Mouse (Mus musculus) CD4-positive, CD25-positive, alpha-beta regulatory T cell, adult 2 months (primary cell): Measurements from ENCODE around the gene S1pr1.

Experiments used
- DNase-seq: peaks from one replicate; pipeline ENCODE4 v3.0.0-alpha.2; 2012; ENCODE audit warnings: low read depth, low spot score

S1pr1 gene

DNA sequence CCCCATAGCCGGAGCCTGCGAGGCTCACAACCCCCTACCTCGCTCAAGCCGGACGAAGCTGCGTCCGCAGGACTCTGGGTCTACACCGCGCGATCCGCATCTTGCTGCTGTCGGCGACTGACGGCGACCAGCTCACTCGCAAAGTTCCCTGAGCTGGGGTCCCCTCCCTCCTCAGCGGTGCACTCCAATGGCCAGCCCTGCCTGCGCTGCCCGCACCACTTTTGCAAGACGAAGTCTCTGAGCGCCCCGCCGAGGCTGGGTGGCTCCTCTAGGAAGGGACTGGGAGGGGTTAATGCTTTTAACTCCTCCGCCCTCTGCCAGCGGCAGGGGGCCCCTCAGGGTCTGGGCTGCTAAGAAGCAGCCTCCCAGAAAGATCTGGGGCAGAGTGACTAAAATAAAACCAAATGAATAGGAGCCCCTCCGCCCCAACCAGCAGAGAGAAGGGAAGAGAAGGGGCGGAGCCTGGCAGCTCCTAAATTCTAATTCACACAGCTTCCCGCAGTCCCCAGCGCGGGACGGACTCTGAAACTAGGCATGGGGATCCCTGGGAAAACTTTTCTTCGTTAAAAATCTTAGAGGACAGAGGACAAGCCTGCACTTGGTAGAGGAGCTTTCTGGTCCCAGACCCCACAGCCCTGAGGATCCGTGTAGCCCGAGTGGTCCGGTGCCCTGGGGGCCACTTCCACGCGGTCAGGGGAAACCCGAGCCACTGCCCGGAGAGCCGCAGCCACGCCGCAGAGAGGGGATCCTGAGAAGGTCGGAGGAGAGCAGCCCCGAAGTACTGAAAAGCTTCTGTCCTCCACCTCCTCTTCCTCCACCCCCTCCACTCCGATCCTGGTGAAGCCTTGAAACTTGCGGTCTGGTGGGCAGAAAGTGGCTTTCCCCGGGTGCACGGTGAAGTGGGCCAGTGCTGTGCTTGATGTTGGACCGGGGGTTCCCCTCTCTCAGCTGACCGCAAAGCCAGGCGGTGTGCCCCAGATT lies at the start of gene S1pr1:
Gene S1pr1, minus strand, starts transcription at position 402 of the 981 bp plus-strand sequence.
- DNase-seq, result peak; percentile 86

DNA sequence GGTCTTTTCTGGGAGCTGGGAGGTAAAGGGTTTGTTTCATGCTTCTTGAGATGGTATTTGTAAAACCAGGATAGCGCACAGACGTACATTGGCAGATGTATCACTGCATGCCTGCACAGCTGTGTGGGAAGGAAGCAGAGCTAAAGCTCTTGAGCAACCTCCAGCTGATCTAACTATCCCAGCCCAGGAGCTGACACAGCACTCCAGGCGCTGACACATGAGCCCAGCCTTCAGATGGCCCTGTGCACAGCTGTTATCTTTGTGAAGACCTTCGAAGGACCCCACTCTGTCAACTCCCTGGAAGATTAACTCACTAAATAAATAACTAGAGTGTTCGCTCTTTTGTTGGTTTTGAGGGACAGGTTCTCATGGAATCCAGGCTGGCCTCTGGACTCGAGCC lies 48.4 kb upstream of the S1pr1 start:
- DNase-seq, result peak; percentile 17

DNA sequence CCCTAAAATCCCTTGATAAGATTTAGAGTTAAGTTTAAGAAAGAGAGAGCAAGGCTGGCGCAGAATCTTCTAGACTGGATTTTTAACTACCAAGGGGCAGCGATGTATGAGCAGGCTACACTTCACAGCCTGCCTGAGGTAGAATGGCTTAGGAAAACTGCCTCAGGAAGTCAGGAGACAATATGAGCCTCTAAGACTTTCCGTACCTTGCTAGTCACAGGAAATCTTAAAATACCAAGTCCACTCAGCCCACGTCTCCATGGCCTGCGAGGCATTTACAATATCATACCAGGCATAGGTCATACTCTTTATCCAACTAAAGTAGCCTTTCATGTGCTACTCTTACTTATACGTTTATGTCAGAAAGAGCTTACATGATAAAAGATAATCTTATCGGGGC lies 48.0 kb upstream of the S1pr1 start:
- no peak for DNase-seq

DNA sequence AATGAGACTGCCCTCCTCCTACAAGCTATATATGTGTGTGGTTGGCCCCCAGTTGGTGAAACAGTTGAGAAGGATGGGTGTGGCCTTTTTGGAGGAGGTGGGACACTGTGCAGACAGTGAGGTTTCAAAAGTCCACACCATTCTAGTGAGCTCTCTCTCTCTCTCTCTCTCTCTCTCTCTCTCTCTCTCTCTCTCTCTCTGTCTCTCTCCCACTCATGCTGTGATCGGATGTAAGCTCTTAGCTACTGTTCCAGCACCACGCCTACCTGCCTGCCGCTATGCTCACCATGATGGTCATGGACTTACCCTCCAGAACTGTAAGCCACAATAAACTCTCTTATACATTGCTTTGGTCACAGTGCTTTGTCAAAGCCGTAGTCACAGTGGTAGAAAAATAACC lies 44.8 kb upstream of the S1pr1 start:
- no peak for DNase-seq

DNA sequence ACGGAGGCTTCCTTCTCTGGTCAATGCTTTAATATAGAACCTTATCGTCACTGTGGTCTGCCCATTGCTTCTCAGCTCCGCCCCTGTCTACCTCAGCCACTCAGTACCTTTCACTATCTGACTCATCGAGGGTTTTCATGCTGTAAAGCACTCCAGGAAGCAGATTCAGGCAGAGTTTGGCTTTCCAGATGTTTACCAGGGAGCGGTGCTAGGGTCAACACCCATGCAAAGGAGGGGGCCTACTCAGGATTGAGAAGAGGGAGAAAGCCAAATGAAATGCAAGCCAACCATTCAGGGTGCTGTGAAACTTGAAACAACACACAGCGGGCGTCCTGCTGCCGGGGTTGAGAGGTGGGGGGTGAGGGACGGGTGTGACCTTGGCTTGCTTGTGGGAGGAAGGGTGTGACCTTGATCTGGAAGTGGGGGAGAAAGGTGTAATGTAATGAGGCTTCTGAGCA lies 43.6 kb upstream of the S1pr1 start:
- DNase-seq, result peak; percentile 74

DNA sequence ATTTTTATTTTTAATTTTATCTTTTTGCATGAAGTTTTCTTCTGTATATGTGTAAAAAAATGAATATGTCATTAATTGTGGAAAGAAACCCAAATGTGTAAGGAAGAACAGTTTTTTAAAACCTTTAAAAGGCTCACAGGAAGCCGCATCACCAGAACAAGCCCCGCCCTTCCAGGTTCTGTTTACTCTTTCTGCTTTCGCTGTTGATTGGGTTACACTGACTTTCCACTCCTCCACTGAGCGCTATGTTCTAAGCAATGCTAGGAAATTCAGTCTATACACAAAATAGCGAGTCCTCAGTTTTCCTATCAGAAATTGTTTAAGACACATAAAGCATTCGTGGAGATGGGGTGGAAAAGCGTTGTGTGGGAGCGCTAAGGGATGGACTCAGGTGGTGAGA lies 39.6 kb upstream of the S1pr1 start:
- DNase-seq, result peak; percentile 82

DNA sequence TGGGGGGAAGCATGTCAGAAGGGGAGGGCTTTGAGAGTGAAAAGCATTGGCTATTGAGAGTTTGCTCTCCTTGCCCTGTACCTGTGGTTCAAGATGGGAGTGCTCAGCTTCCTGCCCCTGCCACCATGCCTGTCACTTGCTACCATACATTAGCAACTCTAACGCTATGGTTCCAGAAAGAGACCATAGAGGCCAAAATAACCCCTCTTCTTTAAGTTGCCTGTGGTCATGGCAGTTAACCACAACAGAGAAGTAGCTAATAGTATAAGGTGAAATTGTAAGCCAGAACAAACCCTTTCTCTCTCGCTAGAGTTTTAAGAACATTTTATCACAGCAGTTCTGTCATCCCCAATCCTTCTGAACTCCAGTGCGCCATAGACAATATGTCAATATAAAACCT lies 35.5 kb upstream of the S1pr1 start:
- no peak for DNase-seq

DNA sequence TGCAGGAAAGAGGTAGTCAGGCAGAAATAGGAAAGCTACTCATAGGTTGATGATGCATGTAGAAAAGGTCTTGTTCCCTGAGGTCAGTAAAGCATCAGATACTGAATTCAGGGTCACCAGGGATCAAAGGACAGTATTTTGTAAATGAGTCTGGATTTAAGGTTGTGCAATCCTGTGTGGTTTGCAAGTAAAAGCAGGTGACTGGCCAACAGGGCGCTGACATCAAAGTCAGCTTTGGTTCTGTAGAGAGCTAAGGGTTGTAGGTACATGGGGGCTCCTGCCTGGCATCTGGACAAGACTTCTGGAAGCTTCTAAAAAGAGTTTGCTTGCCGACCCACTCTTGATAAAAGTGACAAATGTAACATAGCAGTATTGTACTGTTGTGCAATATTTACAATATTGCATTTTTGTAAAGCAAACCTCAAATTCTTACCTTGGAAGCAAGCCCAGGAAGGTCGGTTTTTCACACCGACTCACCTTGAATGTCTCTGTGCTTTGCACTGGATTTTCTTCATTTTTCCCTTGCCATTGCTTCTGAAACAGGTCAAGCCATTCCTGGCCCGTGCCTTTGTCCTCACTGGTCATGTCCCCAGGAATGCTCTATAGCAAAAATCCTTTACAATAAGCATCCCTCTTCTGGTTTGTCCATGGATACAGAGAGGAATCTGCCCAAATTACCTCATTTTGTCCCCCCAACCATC lies 33.6 kb upstream of the S1pr1 start:
- DNase-seq, result no peak

DNA sequence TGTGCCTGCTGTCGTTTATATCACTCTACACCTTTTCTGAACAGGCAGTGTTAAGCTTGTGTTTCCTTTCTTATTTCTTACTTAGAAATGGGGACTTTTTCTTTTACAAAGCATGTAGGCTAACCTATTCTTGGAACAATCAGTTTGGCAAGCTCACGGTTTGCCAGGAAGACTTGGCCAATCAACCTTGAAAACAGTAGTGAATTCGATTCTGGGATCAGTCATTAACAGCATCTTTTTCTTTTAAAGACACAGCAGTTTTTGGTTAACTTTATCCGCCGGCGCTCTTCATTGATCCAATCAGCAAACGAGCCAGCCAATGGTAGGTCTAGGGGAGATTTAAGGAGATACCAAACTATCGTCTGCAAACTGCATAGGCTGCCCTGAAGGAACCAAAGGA lies 31.6 kb upstream of the S1pr1 start:
- DNase-seq, result no peak

DNA sequence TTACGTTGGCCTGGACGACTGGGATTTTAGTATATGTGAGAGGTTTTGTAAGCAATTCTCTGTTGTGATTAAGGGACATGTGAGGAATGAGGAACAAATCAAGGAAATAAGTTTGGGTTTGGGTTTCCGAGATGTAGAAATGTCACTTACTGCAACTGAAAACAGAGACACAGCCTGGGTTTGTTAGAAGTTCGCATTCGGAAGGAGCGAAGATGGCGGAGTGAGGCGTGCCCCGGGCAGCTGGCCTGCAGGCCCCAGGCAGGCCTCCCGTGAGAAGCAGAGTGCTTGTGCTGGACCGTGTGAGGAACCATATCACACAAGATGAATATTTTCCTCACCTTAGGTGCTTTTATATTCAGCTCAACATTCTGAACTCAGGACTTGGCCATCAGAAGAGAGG lies 30.2 kb upstream of the S1pr1 start:
- no peak for DNase-seq

DNA sequence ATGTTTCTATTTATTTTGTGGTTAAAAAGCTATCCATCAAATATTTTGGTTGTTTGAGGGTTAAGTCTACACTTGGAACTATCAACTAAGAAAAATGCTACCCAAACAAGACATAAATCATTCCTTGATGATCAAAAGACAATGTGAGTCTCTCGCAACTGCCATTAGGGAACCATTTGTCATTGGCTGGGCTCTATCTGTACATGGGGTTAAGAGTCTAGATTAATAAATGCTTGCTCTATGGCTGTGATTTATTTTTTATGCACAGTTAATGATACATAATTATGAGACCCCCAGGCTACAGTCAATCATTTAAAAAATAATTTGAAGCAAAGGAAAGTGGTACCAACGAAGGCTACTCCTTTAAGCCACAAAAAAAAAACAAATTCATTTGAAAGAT lies 23.7 kb upstream of the S1pr1 start:
- no peak for DNase-seq

DNA sequence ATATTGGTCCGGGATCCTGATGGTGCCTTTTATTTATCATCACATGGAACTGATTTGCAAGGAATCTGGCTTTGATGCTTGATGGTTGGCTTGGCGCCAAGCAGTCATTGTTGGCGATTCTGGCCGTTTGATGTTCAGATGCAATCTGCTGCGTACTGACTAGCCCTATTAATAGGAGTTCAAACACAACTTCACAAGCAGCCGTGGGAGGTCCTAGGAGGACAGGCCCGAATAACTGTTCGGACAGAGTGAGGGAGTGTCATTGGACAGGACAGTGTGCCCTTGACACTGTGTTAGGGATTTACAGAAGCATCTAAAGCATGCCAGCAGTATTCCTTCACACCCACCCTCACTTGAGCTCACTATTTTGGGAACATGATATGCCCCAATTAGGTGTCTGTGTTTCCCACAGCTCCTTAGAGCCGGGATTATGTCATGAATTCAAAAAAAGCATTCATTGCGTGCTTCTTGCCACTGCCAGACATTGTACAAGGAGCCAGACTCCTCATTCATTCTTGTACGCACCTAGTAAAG lies 23.0 kb upstream of the S1pr1 start:
- DNase-seq, result no peak

DNA sequence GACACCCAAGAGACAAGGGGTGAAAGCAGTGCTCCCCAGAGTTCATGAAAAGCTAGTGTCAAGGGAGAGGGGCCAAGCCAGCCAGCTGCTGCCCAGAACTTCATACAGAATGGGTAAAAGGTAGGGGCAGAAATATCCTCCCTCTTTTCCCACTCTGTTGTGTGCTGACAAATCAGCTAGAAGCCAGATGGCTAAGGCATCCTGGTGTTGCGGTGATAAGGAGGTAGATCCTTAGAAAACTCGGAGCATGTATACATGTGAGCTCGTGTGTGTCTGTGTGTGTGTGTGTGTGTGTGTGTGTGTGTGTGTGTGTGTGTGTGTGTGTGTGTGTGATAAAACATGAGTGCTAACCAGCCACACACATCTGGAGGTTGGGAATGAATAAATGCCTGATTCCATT lies 20.7 kb upstream of the S1pr1 start:
- DNase-seq, result no peak

DNA sequence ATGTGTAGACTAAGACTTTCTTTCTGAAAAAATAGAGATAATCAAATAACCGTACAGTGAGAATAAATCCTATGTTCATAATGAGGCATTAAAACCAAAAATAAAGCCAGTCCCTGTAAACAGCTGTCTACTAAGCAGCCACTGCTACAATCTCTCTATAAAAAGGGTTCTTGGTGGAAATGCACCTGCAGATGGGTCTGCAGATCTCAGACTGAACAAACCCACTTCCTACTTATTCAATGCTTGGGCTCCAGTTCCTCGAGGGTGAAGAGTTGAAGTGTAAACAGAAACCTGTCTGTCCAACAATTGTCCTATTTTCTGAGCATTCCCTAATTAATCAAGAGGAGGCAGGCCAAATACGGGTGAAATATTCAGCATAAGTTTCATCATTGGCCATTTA lies 20.0 kb upstream of the S1pr1 start:
- DNase-seq, result peak; percentile 54

DNA sequence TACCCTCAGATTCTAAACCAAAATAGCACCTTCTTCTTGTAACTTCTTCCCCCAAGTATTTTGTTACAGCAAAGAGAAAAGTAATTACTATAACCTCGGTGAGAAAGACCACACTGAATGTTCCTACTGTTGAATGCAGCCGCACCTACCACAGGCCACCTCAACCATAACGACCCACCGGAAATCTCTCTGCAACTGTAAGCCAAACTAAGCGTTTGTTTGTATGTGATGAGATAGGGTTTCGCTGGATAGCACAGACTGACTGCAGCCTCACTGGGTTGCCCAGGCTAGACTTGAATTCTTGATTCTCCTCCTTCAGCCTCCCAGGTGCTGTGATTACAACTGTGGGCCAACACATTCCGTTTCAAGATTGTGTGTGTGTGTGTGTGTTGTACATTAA lies 15.5 kb upstream of the S1pr1 start:
- no peak for DNase-seq

DNA sequence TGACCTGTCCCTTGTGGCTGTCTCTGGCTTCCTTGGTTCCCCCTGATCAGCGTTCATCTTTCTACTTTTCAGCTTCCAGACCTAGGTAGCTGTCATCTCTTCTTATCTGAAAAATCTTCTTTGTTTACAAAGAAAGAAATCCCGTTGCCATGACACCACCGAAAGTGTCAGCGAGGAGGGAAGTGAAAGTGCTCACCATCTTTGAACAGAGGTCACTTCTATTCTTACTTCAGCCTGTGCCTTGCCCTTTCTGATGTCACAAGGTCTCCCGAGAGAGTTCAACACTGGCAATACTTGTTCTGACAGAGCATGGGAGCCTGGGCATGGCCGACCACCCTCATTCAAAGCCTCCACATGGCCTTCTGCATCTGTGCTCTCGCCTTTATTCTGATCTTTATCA lies 14.3 kb upstream of the S1pr1 start:
- peak; percentile 88 for DNase-seq

DNA sequence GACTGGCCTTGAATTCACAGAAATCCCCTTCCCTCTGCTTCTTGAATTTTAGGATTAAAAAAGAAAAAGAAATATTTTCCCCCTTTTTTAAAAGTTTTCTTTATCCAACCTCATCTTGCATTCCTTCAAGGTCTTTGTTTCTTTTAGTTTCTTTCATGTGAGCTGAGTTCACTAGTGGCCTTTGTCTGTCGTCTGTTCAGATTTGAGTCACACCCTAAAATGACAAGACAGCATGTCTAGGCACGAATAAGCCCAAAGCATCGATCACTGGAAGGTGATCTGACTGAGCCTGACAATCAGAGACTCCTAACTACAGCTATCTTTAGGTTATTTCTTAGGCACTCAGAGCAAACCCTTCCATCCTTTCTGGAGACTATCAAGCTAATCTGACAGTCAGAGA lies 13.3 kb upstream of the S1pr1 start:
- DNase-seq, result peak; percentile 57

DNA sequence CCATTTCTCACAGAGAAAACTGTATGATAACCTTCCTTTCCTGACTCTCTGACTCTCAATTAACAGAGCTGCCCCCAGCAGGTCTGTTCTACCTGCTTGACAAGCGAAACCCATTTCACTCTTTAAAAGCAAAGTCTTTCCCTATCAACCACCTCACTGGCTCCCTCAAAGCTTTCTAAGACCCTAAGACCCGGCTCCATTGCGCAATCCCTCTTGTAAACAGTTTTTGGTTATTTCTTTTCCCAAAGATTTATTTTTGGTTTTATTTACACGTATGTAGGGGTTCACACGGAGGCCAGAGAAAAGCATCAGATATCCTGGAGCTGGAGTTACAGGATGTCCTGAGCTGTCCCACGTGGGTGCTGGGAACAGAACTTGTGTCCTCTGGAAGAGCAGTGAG lies 4.0 kb upstream of the S1pr1 start:
- DNase-seq, result no peak

DNA sequence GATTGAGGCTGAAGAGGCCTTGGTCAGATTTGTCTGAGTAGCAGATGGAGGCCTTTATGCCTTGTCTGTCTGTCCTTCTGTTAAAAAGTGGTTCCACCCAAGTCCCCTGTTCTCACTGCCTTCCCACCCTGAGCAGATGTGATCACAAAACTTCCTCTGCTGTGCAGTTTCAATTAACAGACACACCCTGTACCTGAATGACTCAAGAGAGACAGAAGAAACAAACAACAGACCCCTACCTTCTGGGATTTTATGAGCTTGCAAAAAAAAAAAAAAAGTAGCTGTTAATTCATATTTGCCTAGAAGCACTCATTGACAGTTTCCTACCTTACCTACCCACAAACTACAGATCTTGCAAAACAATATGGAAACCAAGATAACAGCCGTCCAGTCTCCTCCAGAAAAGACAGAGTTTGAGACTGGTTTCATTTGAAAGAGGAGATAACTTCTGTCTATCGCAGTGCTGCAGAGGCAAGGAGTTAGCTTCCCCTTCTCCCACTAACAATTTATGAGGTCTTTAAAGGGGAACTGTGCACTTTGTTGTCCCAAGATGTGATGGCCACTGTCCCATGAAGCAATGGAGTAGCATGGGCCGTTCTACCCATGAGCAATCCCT lies 1.1 kb upstream of the S1pr1 start:
- DNase-seq, result peak; percentile 61

DNA sequence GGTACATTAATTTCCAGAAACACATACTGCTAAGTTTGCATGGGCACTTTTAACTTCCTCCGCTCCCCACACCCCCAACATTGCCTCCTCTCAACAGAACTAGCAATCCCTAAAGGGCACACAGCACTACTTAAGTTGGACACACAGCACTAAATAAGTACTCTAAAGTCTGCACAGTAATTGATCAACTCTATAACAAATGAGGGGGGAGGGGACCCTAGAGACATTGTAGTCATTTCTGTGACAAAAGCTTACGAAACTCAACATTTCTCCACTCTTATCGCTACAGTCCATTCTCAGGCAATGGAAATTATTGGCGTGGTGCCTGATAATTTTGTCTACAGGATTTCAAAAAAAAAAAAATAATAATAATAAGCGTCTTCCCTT lies 830 bp downstream of the S1pr1 start:
- DNase-seq, result no peak

DNA sequence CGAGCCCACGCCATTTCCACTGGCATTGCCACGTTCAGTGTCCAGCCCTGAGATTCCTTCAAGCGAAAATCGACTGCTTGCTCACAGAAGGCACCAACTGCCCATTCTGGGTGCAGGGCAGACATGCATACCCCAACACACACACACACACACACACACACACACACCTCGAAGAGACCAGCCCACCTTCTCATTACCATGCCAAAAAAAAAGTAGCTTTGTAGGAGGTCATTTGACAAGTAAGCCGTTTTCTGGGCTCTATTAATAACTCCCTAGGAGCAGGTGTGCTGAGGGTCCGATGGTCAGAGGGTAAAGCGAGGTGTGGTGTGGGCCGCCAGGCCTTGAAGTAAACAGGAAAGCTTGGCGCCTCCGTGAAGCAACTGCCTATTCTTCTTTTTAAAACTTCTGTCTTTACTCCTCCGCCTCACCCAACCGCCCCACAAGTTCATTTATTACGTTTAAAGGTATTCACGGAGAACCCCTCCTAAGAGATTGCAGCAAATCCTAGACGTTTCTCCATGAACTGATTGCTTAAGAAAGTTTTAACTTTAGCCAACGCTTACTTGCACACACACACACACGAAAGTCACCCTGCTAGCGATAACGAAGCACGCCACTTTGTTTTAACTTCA lies 1.3 kb downstream of the S1pr1 start:
- DNase-seq, result peak; percentile 57

DNA sequence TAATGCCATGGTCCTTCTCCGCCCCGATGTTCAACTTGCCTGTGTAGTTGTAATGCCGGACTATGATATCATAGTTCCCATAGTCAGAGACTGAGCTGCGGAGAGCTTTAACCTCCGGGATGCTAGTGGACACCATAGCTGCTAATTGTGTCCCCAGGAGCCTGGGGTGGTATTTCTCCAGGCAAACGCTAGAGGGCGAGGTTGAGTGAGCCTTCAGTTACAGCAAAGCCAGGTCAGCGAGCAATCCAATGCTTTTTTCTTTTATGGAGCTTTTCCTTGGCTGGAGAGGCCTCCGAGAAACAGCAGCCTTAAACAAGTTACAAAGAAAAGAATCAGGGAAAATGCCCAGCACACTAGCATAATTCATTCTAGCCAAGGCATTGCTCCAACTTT lies 2.1 kb downstream of the S1pr1 start:
- peak; percentile 86 for DNase-seq
